Mouse (Mus musculus) brown adipose tissue, adult 24 weeks (tissue): ENCODE results near the gene Plcb1. TPM values are rescaled to one million over a fixed set of nuclear protein-coding genes. Genes with fewer than 3 reads are reported as not detected.

Experiments
- H3K27ac ChIP-seq: fragments of 200-500 bp; replicated peaks from 2 replicates; pipeline ENCODE4 v1.5.1; 2012; ENCODE audit warnings: low read depth, mild to moderate bottlenecking, low read length
- H3K4me1 ChIP-seq: fragments of 200-500 bp; 2 replicates; pipeline ENCODE4 v1.6.1; 2012; ENCODE audit warnings: low read length, mixed read lengths; ENCODE audit not compliant: control insufficient read depth, insufficient read depth, insufficient read length
- H3K4me3 ChIP-seq: fragments of 200-500 bp; 2 replicates; pipeline ENCODE4 v1.5.1; 2012; ENCODE audit warnings: low read depth, mild to moderate bottlenecking, low read length, moderate library complexity; ENCODE audit not compliant: insufficient read depth
- polyA plus RNA-seq: library from polyadenylated mRNA; stranded (reverse); fragments of >200 nt; gene quantifications from 2 replicates; pipeline ENCODE4 v1.2.4, GENCODE M21; 2012; ENCODE audit not compliant: missing spikeins, insufficient read depth, insufficient read length

The Plcb1 gene
- polyA plus RNA-seq, 1 experiment, result 8.9 TPM

- no peak overlapping the region for H3K4me3 ChIP-seq
Observed at GRCm38 (mm10) chr2:135485248-135485647, 699.4 kb downstream of the Plcb1 start.

GRCm38 (mm10) chr2:135488277-135488676 is 702.4 kb downstream of the Plcb1 start:
- Histone ChIP-seq H3K4me1 (peaks cover 6% of the 10 kb centered on the region; the same call in 1 of the 2 replicates), H3K27ac (0 out of 2 replicates have a peak overlapping the region, but pooled peaks have one; percentile 9), H3K4me3 (no peak overlapping the region)

More at GRCm38 (mm10) chr2:135485248-135485647, 699.4 kb downstream of the Plcb1 start:
- H3K27ac ChIP-seq, result no peak overlapping the region
- H3K4me1 ChIP-seq, result peaks cover 5% of the 10 kb centered on the region; the same call in 1 of the 2 replicates

- Histone ChIP-seq H3K4me3 (no peak overlapping the region), H3K27ac (no peak overlapping the region), H3K4me1 (peaks cover 6% of the 10 kb centered on the region; the same call in 1 of the 2 replicates)
Observed at GRCm38 (mm10) chr2:135489127-135489526, 703.3 kb downstream of the Plcb1 start.

GRCm38 (mm10) chr2:135492777-135493176 is 706.9 kb downstream of the Plcb1 start:
- peaks cover 6% of the 10 kb centered on the region; the same call in 1 of the 2 replicates for H3K4me1 ChIP-seq
- H3K4me3 ChIP-seq, result no peak overlapping the region
- peak overlapping the region; percentile 96 for H3K27ac ChIP-seq

GRCm38 (mm10) chr2:135496553-135496952 is 710.7 kb downstream of the Plcb1 start:
- Histone ChIP-seq H3K27ac (no peak overlapping the region), H3K4me3 (no peak overlapping the region), H3K4me1 (peaks cover 3% of the 10 kb centered on the region; the same call in 1 of the 2 replicates)

- Histone ChIP-seq H3K4me1 (peaks cover 3% of the 10 kb centered on the region; the same call in 1 of the 2 replicates), H3K27ac (no peak overlapping the region), H3K4me3 (no peak overlapping the region)
Observed at GRCm38 (mm10) chr2:135497251-135497650, 711.4 kb downstream of the Plcb1 start.

- no peak overlapping the region for H3K27ac ChIP-seq
- H3K4me3 ChIP-seq, result no peak overlapping the region
- no peaks in the 10 kb centered on the region for H3K4me1 ChIP-seq
Observed at GRCm38 (mm10) chr2:135500872-135501271, 715.0 kb downstream of the Plcb1 start.

- Histone ChIP-seq H3K27ac (no peak overlapping the region), H3K4me3 (no peak overlapping the region), H3K4me1 (no peaks in the 10 kb centered on the region)
Observed at GRCm38 (mm10) chr2:135503328-135503997, 717.6 kb downstream of the Plcb1 start.

GRCm38 (mm10) chr2:135503998-135504354 is 718.1 kb downstream of the Plcb1 start:
- no peak overlapping the region for H3K27ac ChIP-seq
- H3K4me1 ChIP-seq, result no peaks in the 10 kb centered on the region
- no peak overlapping the region for H3K4me3 ChIP-seq

- no peak overlapping the region for H3K4me3 ChIP-seq
- H3K4me1 ChIP-seq, result no peaks in the 10 kb centered on the region
- H3K27ac ChIP-seq, result no peak overlapping the region
Observed at GRCm38 (mm10) chr2:135507111-135507510, 721.2 kb downstream of the Plcb1 start.

- Histone ChIP-seq H3K27ac (no peak overlapping the region), H3K4me1 (no peaks in the 10 kb centered on the region), H3K4me3 (no peak overlapping the region)
Observed at GRCm38 (mm10) chr2:135518956-135519355, 733.1 kb downstream of the Plcb1 start.

Other genes with a start within 250 kb of the Plcb1 start
- gene Hao1, start 231.7 kb upstream of the Plcb1 start, polyA plus RNA-seq, result not detected in 2 replicates
- 22.8 and 25.8 TPM in 2 replicates for gene Tmx4, start 141.9 kb upstream of the Plcb1 start, polyA plus RNA-seq